Mouse (Mus musculus): ENCODE results near the gene Cflar. TPM values are rescaled to one million over a fixed set of nuclear protein-coding genes. Genes with fewer than 3 reads are reported as not detected.

Cflar gene
- total and polyA plus RNA-seq, 3 experiments, result 35.7 to 81.1 (median 49.2) TPM

- dilution Hi-C loops (cut with MboI; ENCODE audit: extremely low pct_ligation_motif_present, extremely low pct_unique_long_range_greater_than_20kb, low sequenced_read_pairs), result no loop called here
Measured at GRCm38 (mm10) chr1:58734043-58734920, 23.0 kb downstream of the Cflar start.

GRCm38 (mm10) chr1:58735962-58736361 lies 24.7 kb downstream of the Cflar start:
- in situ Hi-C loops (cut with MboI; ENCODE audit: low pct_ligation_motif_present, low pct_unique_long_range_greater_than_20kb, low sequenced_read_pairs) (no loop called here), dilution Hi-C loops (cut with MboI; ENCODE audit: extremely low pct_ligation_motif_present, extremely low pct_unique_long_range_greater_than_20kb, low sequenced_read_pairs) (no loop called here)
- no peak overlapping the region for H3K27ac ChIP-seq (ENCODE audit: insufficient read depth, low read depth)
- peaks cover 4 to 58% of the 10 kb centered on the region in 2 experiments; a peak in 3 of 4 replicates for H3K4me1 ChIP-seq (ENCODE audit: control insufficient read depth in 1 of 2, insufficient read depth in 2 of 2)
- no peaks in the 10 kb centered on the region for H3K27me3 ChIP-seq (replicated peaks)
- no peaks in the 10 kb centered on the region for H3K9me3 ChIP-seq (replicated peaks; ENCODE audit: low read length)
- peaks cover 68 to 87% of the 10 kb centered on the region in 2 experiments for H3K36me3 ChIP-seq (replicated peaks in 1 of 2; ENCODE audit: control insufficient read depth in 1 of 2, insufficient read depth in 1 of 2, low read length in 1 of 2)
- peaks cover 29% of the 10 kb centered on the region for H3K79me2 ChIP-seq (replicated peaks; ENCODE audit: control insufficient read depth, extremely low read depth, insufficient read depth, poor library complexity, severe bottlenecking)
- TF ChIP-seq POLR2AphosphoS2 (IDR thresholded peaks at IDR 0.05; ENCODE audit: low read depth, low read length), result 0 out of 2 replicates have a peak, but pooled peaks have one; percentile 8
- TF ChIP-seq MXI1 (IDR thresholded peaks at IDR 0.05; ENCODE audit: low read depth, low read length), result no peak
- no peak overlapping the region for H3K4me2 ChIP-seq (ENCODE audit: insufficient read depth, low read depth, poor library complexity, severe bottlenecking)
- H3K9ac ChIP-seq (ENCODE audit: insufficient read depth, low read depth), result no peak overlapping the region
- H3K4me3 ChIP-seq (replicated peaks in 1 of 3; ENCODE audit: low read depth in 2 of 3, low read length in 2 of 3, poor library complexity in 1 of 3), result no peak overlapping the region
- DNase-seq (ENCODE audit: extremely low read depth), result no peak

More at GRCm38 (mm10) chr1:58734043-58734920, 23.0 kb downstream of the Cflar start:
- Histone ChIP-seq H3K27ac (ENCODE audit: insufficient read depth, low read depth) (no peak overlapping the region), H3K27me3 (replicated peaks) (no peaks in the 10 kb centered on the region), H3K4me1 (ENCODE audit: control insufficient read depth in 1 of 2, insufficient read depth in 2 of 2) (peaks cover 7 to 67% of the 10 kb centered on the region in 2 experiments; a peak in 3 of 4 replicates), H3K9me3 (replicated peaks; ENCODE audit: low read length) (no peaks in the 10 kb centered on the region), H3K4me3 (replicated peaks in 1 of 3; ENCODE audit: low read depth in 2 of 3, low read length in 2 of 3, poor library complexity in 1 of 3) (no peak overlapping the region), H3K36me3 (replicated peaks in 1 of 2; ENCODE audit: control insufficient read depth in 1 of 2, insufficient read depth in 1 of 2, low read length in 1 of 2) (peaks cover 60 to 83% of the 10 kb centered on the region in 2 experiments), H3K4me2 (ENCODE audit: insufficient read depth, low read depth, poor library complexity, severe bottlenecking) (no peak overlapping the region), H3K9ac (ENCODE audit: insufficient read depth, low read depth) (no peak overlapping the region), H3K79me2 (replicated peaks; ENCODE audit: control insufficient read depth, extremely low read depth, insufficient read depth, poor library complexity, severe bottlenecking) (peaks cover 43% of the 10 kb centered on the region)
- DNase-seq (ENCODE audit: extremely low read depth), result no peak
- in situ Hi-C loops (cut with MboI; ENCODE audit: low pct_ligation_motif_present, low pct_unique_long_range_greater_than_20kb, low sequenced_read_pairs), result no loop called here
- no peak for TF ChIP-seq MAX (IDR thresholded peaks at IDR 0.05; ENCODE audit: low read length)
- TF ChIP-seq CTCF (conservative IDR thresholded peaks at IDR 0.05 in 1 of 2, IDR thresholded peaks at IDR 0.05 in 1 of 2; ENCODE audit: low read depth in 2 of 2, low read length in 2 of 2), result no peak
- TF ChIP-seq UBTF (IDR thresholded peaks at IDR 0.05; ENCODE audit: low read depth, low read length), result no peak
- TF ChIP-seq SIN3A (IDR thresholded peaks at IDR 0.05; ENCODE audit: low read length), result no peak
- TF ChIP-seq USF2 (conservative IDR thresholded peaks at IDR 0.05; ENCODE audit: low read depth, low read length), result no peak
- TF ChIP-seq ELF1 (IDR thresholded peaks at IDR 0.05; ENCODE audit: low read depth, low read length), result no peak
- no peak for TF ChIP-seq POLR2A (IDR thresholded peaks at IDR 0.05; ENCODE audit: low read depth, low read length)
- no peak for TF ChIP-seq ETS1 (conservative IDR thresholded peaks at IDR 0.05; ENCODE audit: low read depth, low read length)
- TF ChIP-seq EP300 (IDR thresholded peaks at IDR 0.05; ENCODE audit: low read length), result no peak
- TF ChIP-seq ZMIZ1 (IDR thresholded peaks at IDR 0.05; ENCODE audit: low read depth, low read length), result no peak
- no peak for TF ChIP-seq IRF4 (IDR thresholded peaks at IDR 0.05; ENCODE audit: low read depth, low read length)
- no peak for TF ChIP-seq MEF2A (IDR thresholded peaks at IDR 0.05; ENCODE audit: borderline replicate concordance, low read depth, low read length)
- TF ChIP-seq CHD1 (IDR thresholded peaks at IDR 0.05; ENCODE audit: low read depth, low read length), result no peak
- no peak for TF ChIP-seq SMC3 (IDR thresholded peaks at IDR 0.05; ENCODE audit: low read depth, low read length)
- TF ChIP-seq ZNF384 (IDR thresholded peaks at IDR 0.05; ENCODE audit: low read depth, low read length), result no peak
- TF ChIP-seq POLR2AphosphoS2 (IDR thresholded peaks at IDR 0.05; ENCODE audit: low read depth, low read length), result no peak
- no peak for TF ChIP-seq MYC (IDR thresholded peaks at IDR 0.05; ENCODE audit: low read depth, low read length)
- TF ChIP-seq PAX5 (IDR thresholded peaks at IDR 0.05; ENCODE audit: low read length), result no peak
- no peak for TF ChIP-seq JUND (conservative IDR thresholded peaks at IDR 0.05; ENCODE audit: low read depth, low read length)
- TF ChIP-seq MAZ (IDR thresholded peaks at IDR 0.05; ENCODE audit: low read depth, low read length), result no peak

All from CH12.LX (cell line).